Mouse (Mus musculus) neural tube, embryonic 10.5 days (tissue): ENCODE measurements around the gene Rasa3.

Source experiments
- DNase-seq: peaks from one replicate; pipeline ENCODE4 v3.0.0-alpha.2; 2017; ENCODE audit warnings: low spot score; ENCODE audit errors: extremely low spot score

Gene Rasa3

GRCm38 (mm10) chr8:13677413-13677883 is at the start of gene Rasa3:
Gene Rasa3 (minus strand): TSS chr8:13677603.
- peak; percentile 92 for DNase-seq

GRCm38 (mm10) chr8:13725722-13726121 is 48.3 kb upstream of the Rasa3 start:
- DNase-seq, result no peak

GRCm38 (mm10) chr8:13718980-13719379 is 41.6 kb upstream of the Rasa3 start:
- no peak for DNase-seq

GRCm38 (mm10) chr8:13708514-13708913 is 31.1 kb upstream of the Rasa3 start:
- DNase-seq, result no peak

- no peak for DNase-seq
Measured at GRCm38 (mm10) chr8:13706918-13707317, 29.5 kb upstream of the Rasa3 start.

GRCm38 (mm10) chr8:13705668-13706067 is 28.3 kb upstream of the Rasa3 start, which contains the start of gene Cfap97d2:
Gene Cfap97d2 (plus strand): TSS chr8:13705889.
- peak; percentile 87 for DNase-seq

GRCm38 (mm10) chr8:13704301-13704700 is 26.9 kb upstream of the Rasa3 start:
- no peak for DNase-seq

- no peak for DNase-seq
Measured at GRCm38 (mm10) chr8:13703756-13704155, 26.4 kb upstream of the Rasa3 start.

GRCm38 (mm10) chr8:13702755-13703154 is 25.4 kb upstream of the Rasa3 start:
- DNase-seq, result no peak

GRCm38 (mm10) chr8:13699323-13699949 is 22.0 kb upstream of the Rasa3 start:
- no peak for DNase-seq

- DNase-seq, result no peak
Measured at GRCm38 (mm10) chr8:13698281-13698680, 20.9 kb upstream of the Rasa3 start.

GRCm38 (mm10) chr8:13697681-13698080 is 20.3 kb upstream of the Rasa3 start:
- no peak for DNase-seq

- no peak for DNase-seq
Measured at GRCm38 (mm10) chr8:13697196-13697595, 19.8 kb upstream of the Rasa3 start.

GRCm38 (mm10) chr8:13696157-13696556 is 18.8 kb upstream of the Rasa3 start:
- DNase-seq, result no peak

GRCm38 (mm10) chr8:13695203-13695867 is 17.9 kb upstream of the Rasa3 start:
- DNase-seq, result no peak

- no peak for DNase-seq
Measured at GRCm38 (mm10) chr8:13694735-13695134, 17.3 kb upstream of the Rasa3 start.

GRCm38 (mm10) chr8:13692302-13693066 is 15.1 kb upstream of the Rasa3 start:
- no peak for DNase-seq

GRCm38 (mm10) chr8:13689331-13689730 is 11.9 kb upstream of the Rasa3 start:
- no peak for DNase-seq

GRCm38 (mm10) chr8:13688461-13688860 is 11.1 kb upstream of the Rasa3 start:
- DNase-seq, result no peak

- DNase-seq, result no peak
Measured at GRCm38 (mm10) chr8:13687941-13688340, 10.5 kb upstream of the Rasa3 start.

- DNase-seq, result no peak
Measured at GRCm38 (mm10) chr8:13687101-13687717, 9.8 kb upstream of the Rasa3 start.

GRCm38 (mm10) chr8:13686426-13686825 is 9.0 kb upstream of the Rasa3 start:
- DNase-seq, result no peak
